Mouse (Mus musculus) embryo, embryonic 11.5 days (tissue): Measurements from ENCODE around the gene Dnajc5.

Source experiments
- DNase-seq: peaks from one replicate; pipeline ENCODE4 v3.0.0-alpha.2; 2012; ENCODE audit warnings: low read depth, low spot score

The Dnajc5 gene

GRCm38 (mm10) chr2:181589011-181589731 is 68.9 kb downstream of the Dnajc5 start:
- DNase-seq = no peak

- no peak for DNase-seq
These were observed 69.4 kb downstream of the Dnajc5 start for GRCm38 (mm10) chr2:181589732-181590105.

GRCm38 (mm10) chr2:181590471-181590870 is 70.2 kb downstream of the Dnajc5 start:
- DNase-seq = no peak

- no peak for DNase-seq
These were observed 71.3 kb downstream of the Dnajc5 start, which contains the start of gene Prpf6 for GRCm38 (mm10) chr2:181591528-181592085. Gene Prpf6, plus strand, starts transcription at chr2:181591868.

GRCm38 (mm10) chr2:181592231-181593041 is 72.2 kb downstream of the Dnajc5 start, which contains the start of gene Zfp512b:
Gene Zfp512b, minus strand, starts transcription at chr2:181592803.
- DNase-seq = peak; percentile 67

GRCm38 (mm10) chr2:181593042-181593421 is 72.7 kb downstream of the Dnajc5 start:
- no peak for DNase-seq

GRCm38 (mm10) chr2:181593937-181594336 is 73.7 kb downstream of the Dnajc5 start:
- DNase-seq = no peak

- DNase-seq = no peak
These were observed 74.8 kb downstream of the Dnajc5 start for GRCm38 (mm10) chr2:181594946-181595696.

- no peak for DNase-seq
These were observed 76.1 kb downstream of the Dnajc5 start for GRCm38 (mm10) chr2:181596221-181596960.

- no peak for DNase-seq
These were observed 77.2 kb downstream of the Dnajc5 start for GRCm38 (mm10) chr2:181597378-181598061.

- no peak for DNase-seq
These were observed 78.4 kb downstream of the Dnajc5 start, which contains the start of gene Samd10 for GRCm38 (mm10) chr2:181598454-181599351. Gene Samd10, minus strand, starts transcription at chr2:181599212.

- no peak for DNase-seq
These were observed 80.0 kb downstream of the Dnajc5 start for GRCm38 (mm10) chr2:181600226-181600758.

GRCm38 (mm10) chr2:181600828-181601750 is 80.8 kb downstream of the Dnajc5 start:
- peak; percentile 94 for DNase-seq

- no peak for DNase-seq
These were observed 81.5 kb downstream of the Dnajc5 start for GRCm38 (mm10) chr2:181601751-181602145.

GRCm38 (mm10) chr2:181602367-181602766 is 82.1 kb downstream of the Dnajc5 start:
- no peak for DNase-seq
